Comparison of ENCODE assay signal across 28 mouse cellular contexts in the genomic region with DNA sequence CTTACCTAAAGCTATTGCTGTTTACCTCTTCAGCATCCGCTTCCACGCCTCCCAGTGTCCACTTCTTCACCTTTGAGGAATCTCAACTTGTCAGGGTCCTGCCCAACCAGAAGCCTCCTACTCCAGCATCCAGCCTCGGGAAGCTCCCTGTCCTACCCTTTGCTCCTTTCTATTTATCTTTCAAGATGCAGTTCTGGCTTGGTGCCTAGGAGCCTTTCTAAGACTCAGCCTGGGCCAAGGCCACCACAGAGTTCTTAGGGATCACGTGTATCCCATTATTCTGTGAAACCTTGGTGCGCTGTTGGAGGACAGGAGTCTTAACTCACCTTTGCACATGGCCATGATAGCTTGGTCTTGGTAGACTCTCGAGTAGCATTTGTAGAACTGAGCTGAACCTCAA. TPM values are rescaled to one million over a fixed set of nuclear protein-coding genes. Genes with fewer than 3 reads are reported as not detected.
A peak's percentile ranks its signal among the peaks of the same experiment; 100 is the strongest.
DNase-seq lines count a peak whose midpoint lies in the region; ATAC-seq and TF ChIP-seq lines count a peak whose summit lies in the region.
"Had no signal": no experiment of that assay in that cellular context is flagged by ENCODE, and none has a peak within 500 bp of the region (broad histone marks: within the 10 kb centered on the region; RNA-seq: fewer than 3 reads in every experiment).

No protein-coding gene starts in this region.

- H3K4me2 ChIP-seq in stomach, embryonic 16.5 days (ENCODE audit: low read depth, low read length): no peak overlapping the region
- no peak overlapping the region for H3K4me2 ChIP-seq in stomach, postnatal 0 days (replicated peaks; ENCODE audit: low read depth)
- H3K4me2 ChIP-seq: embryonic facial prominence, embryonic 12.5 days; limb, embryonic 12.5 days; liver, embryonic 15.5 days; lung, embryonic 15.5 days; midbrain, embryonic 15.5 days; neural tube, embryonic 15.5 days had no signal

- 0 out of 2 replicates have a peak, but pooled peaks have one; percentile 21 for ATAC-seq in stomach, embryonic 16.5 days (ENCODE audit: insufficient read depth, low FRiP score)
- no peak for ATAC-seq in stomach, postnatal 0 days (ENCODE audit: low FRiP score, low TSS enrichment)
- ATAC-seq: CD4-positive, CD25-positive, alpha-beta regulatory T cell, adult 4 months; forebrain, embryonic 14.5 days; hindbrain, embryonic 16.5 days; midbrain, embryonic 15.5 days had no signal

- no peaks in the 10 kb centered on the region for H3K9me3 ChIP-seq in stomach, embryonic 16.5 days (replicated peaks; ENCODE audit: control insufficient read depth, low read length)
- H3K9me3 ChIP-seq in stomach, postnatal 0 days (ENCODE audit: control insufficient read depth, low read length): no peaks in the 10 kb centered on the region
- H3K9me3 ChIP-seq: embryonic facial prominence, embryonic 12.5 days; limb, embryonic 12.5 days; liver, embryonic 15.5 days; lung, embryonic 15.5 days; midbrain, embryonic 10.5 days; midbrain, embryonic 15.5 days; neural tube, embryonic 15.5 days had no signal

- TF ChIP-seq EP300 in stomach, postnatal 0 days (optimal IDR thresholded peaks at IDR 0.05): no peak

- no peaks in the 10 kb centered on the region for H3K27me3 ChIP-seq in stomach, embryonic 16.5 days (ENCODE audit: control insufficient read depth, insufficient read depth, low read length)
- H3K27me3 ChIP-seq in stomach, postnatal 0 days (ENCODE audit: control insufficient read depth, insufficient read depth, low read length): no peaks in the 10 kb centered on the region
- H3K27me3 ChIP-seq: embryonic facial prominence, embryonic 12.5 days; limb, embryonic 12.5 days; liver, embryonic 15.5 days; lung, embryonic 15.5 days; midbrain, embryonic 15.5 days; neural tube, embryonic 15.5 days had no signal

- no peak overlapping the region for H3K27ac ChIP-seq in stomach, embryonic 16.5 days (ENCODE audit: low read length)
- no peak overlapping the region for H3K27ac ChIP-seq in stomach, postnatal 0 days (replicated peaks)
- H3K27ac ChIP-seq: embryonic facial prominence, embryonic 12.5 days; limb, embryonic 12.5 days; liver, embryonic 15.5 days; lung, embryonic 15.5 days; midbrain, embryonic 10.5 days; midbrain, embryonic 15.5 days; neural tube, embryonic 15.5 days had no signal

- WGBS in stomach, embryonic 16.5 days: 62% methylated on average over 6 of the region's 6 CpGs
- 60% methylated on average over 6 of the region's 6 CpGs for WGBS in stomach, postnatal 0 days

- TF ChIP-seq CTCF in stomach, postnatal 0 days (IDR thresholded peaks at IDR 0.05; ENCODE audit: low read depth): no peak

- H3K36me3 ChIP-seq in stomach, embryonic 16.5 days (ENCODE audit: control insufficient read depth, insufficient read depth, low read length): no peaks in the 10 kb centered on the region
- H3K36me3 ChIP-seq in stomach, postnatal 0 days (ENCODE audit: control insufficient read depth, insufficient read depth, low read length): no peaks in the 10 kb centered on the region
- H3K36me3 ChIP-seq: liver, embryonic 15.5 days; midbrain, embryonic 15.5 days; neural tube, embryonic 15.5 days had no signal

- no peak overlapping the region for H3K9ac ChIP-seq in stomach, embryonic 16.5 days (ENCODE audit: low read length)
- no peak overlapping the region for H3K9ac ChIP-seq in stomach, postnatal 0 days (ENCODE audit: low read length)
- H3K9ac ChIP-seq: embryonic facial prominence, embryonic 12.5 days; limb, embryonic 12.5 days; liver, embryonic 15.5 days; lung, embryonic 15.5 days; midbrain, embryonic 15.5 days; neural tube, embryonic 15.5 days had no signal

- peaks cover 4% of the 10 kb centered on the region for H3K4me1 ChIP-seq in stomach, embryonic 16.5 days (ENCODE audit: control insufficient read depth, insufficient read depth, low read length)
- H3K4me1 ChIP-seq in stomach, postnatal 0 days (replicated peaks; ENCODE audit: control insufficient read depth, insufficient read depth): no peaks in the 10 kb centered on the region
- H3K4me1 ChIP-seq: embryonic facial prominence, embryonic 12.5 days; liver, embryonic 15.5 days; lung, embryonic 15.5 days; midbrain, embryonic 15.5 days; neural tube, embryonic 15.5 days had no signal

- DNase-seq in kidney, postnatal 14 days: peak; percentile 37
- no peak for DNase-seq in kidney, adult 9 months
- no peak for DNase-seq in stomach, postnatal 0 days (ENCODE audit: low spot score)
- peak; percentile 37 for DNase-seq in adrenal gland, postnatal 10 days
- no peak for DNase-seq in left cerebral cortex, adult 8-10 months (ENCODE audit: low spot score in 2 of 2)
- DNase-seq in cerebellum, adult 9-11 months: no peak
- DNase-seq: cerebellum, adult 8-10 months; embryo, embryonic 11 days; gastrocnemius, postnatal 14 days; heart, postnatal 14 days; layer of hippocampus, postnatal 36 days; retina, postnatal 1 day; right cerebral cortex, postnatal 14 days; thymus, adult 2 months; thymus, postnatal 36 days had no signal

- H3K4me3 ChIP-seq in stomach, embryonic 16.5 days (replicated peaks; ENCODE audit: low read length): no peak overlapping the region
- H3K4me3 ChIP-seq in stomach, postnatal 0 days (ENCODE audit: low read depth, low read length): no peak overlapping the region
- H3K4me3 ChIP-seq: embryonic facial prominence, embryonic 12.5 days; limb, embryonic 12.5 days; liver, embryonic 15.5 days; lung, embryonic 15.5 days; midbrain, embryonic 10.5 days; midbrain, embryonic 15.5 days; neural tube, embryonic 15.5 days had no signal

RNA-seq across cellular contexts. Expression of a gene that starts 50.8 kb away (rescaled TPM):
- polyA plus RNA-seq in stomach, embryonic 16.5 days (2015; fragmentation: Nextera tagmentation; extraction: Ambion mirVana): 9.6 and 11.0 TPM in 2 replicates
- polyA plus RNA-seq in stomach, postnatal 0 days (2015; fragmentation: Nextera tagmentation; extraction: Ambion mirVana): 4.1 and 4.5 TPM in 2 replicates
- total RNA-seq in adrenal gland, postnatal 10 days (2021): 10 to 100 TPM; 17.3 to 17.5 TPM
- 1 to 10 TPM; 4.0 to 5.2 (median 4.7) TPM for total RNA-seq in left cerebral cortex, adult 8-10 months (2022)
- total RNA-seq: granulocyte monocyte progenitor cell, adult 5-6 weeks; megakaryocyte progenitor cell, adult 5-6 weeks had no signal
- polyA plus RNA-seq: CD4-positive, CD25-positive, alpha-beta regulatory T cell, adult 4 months had no signal

Comparison
In these comparisons a context has a peak if more than half of its experiments do, and no peak if none do; other contexts are left out.
1. DNase-seq: peak in kidney, postnatal 14 days (single experiment) and adrenal gland, postnatal 10 days (single experiment); none in kidney, adult 9 months (single experiment), stomach, postnatal 0 days (single experiment), left cerebral cortex, adult 8-10 months (0 of 2) and cerebellum, adult 9-11 months (single experiment).